In genomic region chr14:93701385-93702101, GRCm38 (mm10) we compare ENCODE assay signal across 10 mouse cellular contexts.
A peak's percentile ranks its signal among the peaks of the same experiment; 100 is the strongest.
DNase-seq lines count a peak whose midpoint lies in the region; ATAC-seq and TF ChIP-seq lines count a peak whose summit lies in the region.
"Had no signal": no experiment of that assay in that cellular context is flagged by ENCODE, and none has a peak within 500 bp of the region (broad histone marks: within the 10 kb centered on the region; RNA-seq: fewer than 3 reads in every experiment).

No protein-coding gene starts in this region.

- no peaks in the 10 kb centered on the region for H3K9me3 ChIP-seq in forebrain, embryonic 11.5 days (ENCODE audit: control insufficient read depth, low read length)
- H3K9me3 ChIP-seq in forebrain, embryonic 10.5 days, result no peaks in the 10 kb centered on the region
- H3K9me3 ChIP-seq in forebrain, postnatal 0 days (ENCODE audit: low read length), result no peaks in the 10 kb centered on the region
- no peaks in the 10 kb centered on the region for H3K9me3 ChIP-seq in midbrain, embryonic 14.5 days (ENCODE audit: control insufficient read depth, low read length)

- no peaks in the 10 kb centered on the region for H3K27me3 ChIP-seq in forebrain, embryonic 11.5 days (ENCODE audit: control insufficient read depth, insufficient read depth, low read length)
- H3K27me3 ChIP-seq in forebrain, embryonic 10.5 days (ENCODE audit: poor library complexity, severe bottlenecking), result no peaks in the 10 kb centered on the region
- H3K27me3 ChIP-seq in forebrain, postnatal 0 days (ENCODE audit: insufficient read depth, low read length), result no peaks in the 10 kb centered on the region
- H3K27me3 ChIP-seq in midbrain, embryonic 14.5 days (ENCODE audit: control insufficient read depth, insufficient read depth, low read length), result no peaks in the 10 kb centered on the region
- H3K27me3 ChIP-seq: CH12.LX had no signal

- no peak overlapping the region for H3K27ac ChIP-seq in forebrain, embryonic 11.5 days (ENCODE audit: low read depth, low read length)
- H3K27ac ChIP-seq in forebrain, embryonic 10.5 days, result no peak overlapping the region
- H3K27ac ChIP-seq in forebrain, postnatal 0 days (ENCODE audit: low read depth, low read length), result peak overlapping the region; percentile 72
- H3K27ac ChIP-seq in midbrain, embryonic 14.5 days (replicated peaks; ENCODE audit: low read depth, low read length), result peak overlapping the region; percentile 50; the same call in 1 of the 2 replicates
- H3K27ac ChIP-seq: liver, embryonic 14.5 days had no signal

- 0 out of 2 replicates have a peak, but pooled peaks have one; percentile 27 for ATAC-seq in forebrain, embryonic 11.5 days (replicated peaks; ENCODE audit: low FRiP score)
- peak; percentile 29 for ATAC-seq in forebrain, postnatal 0 days
- peak; percentile 63; the same call in 1 of the 2 replicates for ATAC-seq in midbrain, embryonic 14.5 days (ENCODE audit: low FRiP score, low TSS enrichment)

- H3K4me2 ChIP-seq in forebrain, embryonic 11.5 days (ENCODE audit: low read depth, low read length, severe bottlenecking), result peak overlapping the region; percentile 9; the same call in 1 of the 2 replicates
- H3K4me2 ChIP-seq in forebrain, postnatal 0 days (ENCODE audit: low read depth), result peak overlapping the region; percentile 43
- H3K4me2 ChIP-seq in midbrain, embryonic 14.5 days (ENCODE audit: low read length), result peak overlapping the region; percentile 50

- 40% methylated on average over 12 of the region's 12 CpGs for WGBS in forebrain, embryonic 11.5 days
- WGBS in forebrain, embryonic 10.5 days, result 54% methylated on average over 12 of the region's 12 CpGs
- 13% methylated on average over 12 of the region's 12 CpGs for WGBS in forebrain, postnatal 0 days
- 13% methylated on average over 12 of the region's 12 CpGs for WGBS in midbrain, embryonic 14.5 days

- H3K4me3 ChIP-seq in forebrain, embryonic 11.5 days (ENCODE audit: low read depth, low read length), result no peak overlapping the region
- H3K4me3 ChIP-seq in forebrain, embryonic 10.5 days, result no peak overlapping the region
- H3K4me3 ChIP-seq in forebrain, postnatal 0 days (ENCODE audit: low read depth, low read length), result peak overlapping the region; percentile 23
- H3K4me3 ChIP-seq in midbrain, embryonic 14.5 days (replicated peaks; ENCODE audit: low read depth, low read length), result peak overlapping the region; percentile 9; the same call in 1 of the 2 replicates

- no peak for DNase-seq in forebrain, embryonic 11.5 days (ENCODE audit: low spot score)
- DNase-seq in forebrain, embryonic 10.5 days (ENCODE audit: extremely low spot score, low spot score), result no peak
- peak; percentile 81 for DNase-seq in brain, embryonic 14.5 days (ENCODE audit: low read depth)
- DNase-seq in forebrain, postnatal 0 days, result peak; percentile 70
- DNase-seq in midbrain, embryonic 14.5 days, result peak; percentile 73
- DNase-seq in testis, postnatal 14 days (ENCODE audit: low spot score), result no peak
- no peak for DNase-seq in urinary bladder, postnatal 25 days (ENCODE audit: low spot score)
- no peak for DNase-seq in ovary, adult 18-20 months (ENCODE audit: low spot score)

- no peak for TF ChIP-seq CTCF in brain, embryonic 14.5 days (IDR thresholded peaks at IDR 0.05; ENCODE audit: borderline replicate concordance, extremely low read depth, insufficient read depth, insufficient read length)
- no peak for TF ChIP-seq CTCF in forebrain, postnatal 0 days (IDR thresholded peaks at IDR 0.05; ENCODE audit: low read depth)

- no peak for TF ChIP-seq POLR2A in brain, embryonic 14.5 days (IDR thresholded peaks at IDR 0.05; ENCODE audit: borderline replicate concordance, extremely low read depth, insufficient read depth, insufficient read length, poor library complexity, severe bottlenecking)

- no peaks in the 10 kb centered on the region; the same call in 1 of the 2 replicates for H3K4me1 ChIP-seq in forebrain, embryonic 11.5 days (replicated peaks; ENCODE audit: control insufficient read depth, insufficient read depth, low read length)
- H3K4me1 ChIP-seq in forebrain, embryonic 10.5 days, result peaks cover 16% of the 10 kb centered on the region
- no peaks in the 10 kb centered on the region for H3K4me1 ChIP-seq in forebrain, postnatal 0 days (ENCODE audit: insufficient read depth)
- peaks cover 15% of the 10 kb centered on the region; the same call in 1 of the 2 replicates for H3K4me1 ChIP-seq in midbrain, embryonic 14.5 days (ENCODE audit: control insufficient read depth, insufficient read depth, low read length)

- no peak overlapping the region for H3K9ac ChIP-seq in forebrain, embryonic 11.5 days (ENCODE audit: low read length)
- H3K9ac ChIP-seq in forebrain, postnatal 0 days, result peak overlapping the region; percentile 39
- H3K9ac ChIP-seq in midbrain, embryonic 14.5 days (replicated peaks; ENCODE audit: low read length), result peak overlapping the region; percentile 44; the same call in 1 of the 2 replicates
- H3K9ac ChIP-seq: liver, embryonic 14.5 days had no signal

- H3K36me3 ChIP-seq in forebrain, embryonic 11.5 days (ENCODE audit: control insufficient read depth, insufficient read depth, low read length), result no peaks in the 10 kb centered on the region
- no peaks in the 10 kb centered on the region for H3K36me3 ChIP-seq in forebrain, embryonic 10.5 days (replicated peaks)
- H3K36me3 ChIP-seq in forebrain, postnatal 0 days (ENCODE audit: insufficient read depth), result no peaks in the 10 kb centered on the region
- no peaks in the 10 kb centered on the region for H3K36me3 ChIP-seq in midbrain, embryonic 14.5 days (ENCODE audit: control insufficient read depth, insufficient read depth, low read length)

Comparison
In these comparisons a context has a peak if more than half of its experiments do, and no peak if none do; other contexts are left out.
1. DNase-seq: peak in brain, embryonic 14.5 days (single experiment), forebrain, postnatal 0 days (single experiment) and midbrain, embryonic 14.5 days (single experiment); none in forebrain, embryonic 11.5 days (single experiment), forebrain, embryonic 10.5 days (single experiment), testis, postnatal 14 days (single experiment), urinary bladder, postnatal 25 days (single experiment) and ovary, adult 18-20 months (single experiment).
2. H3K27ac ChIP-seq: peak in forebrain, postnatal 0 days (single experiment) and midbrain, embryonic 14.5 days (single experiment); none in forebrain, embryonic 11.5 days (single experiment) and forebrain, embryonic 10.5 days (single experiment).
3. H3K4me3 ChIP-seq: peak in forebrain, postnatal 0 days (single experiment) and midbrain, embryonic 14.5 days (single experiment); none in forebrain, embryonic 11.5 days (single experiment) and forebrain, embryonic 10.5 days (single experiment).
4. Peak in every context shown above with its lines, with median percentiles within 50 percentile points of each other: ATAC-seq and H3K4me2 ChIP-seq.